Mouse (Mus musculus): Measurements from ENCODE around the gene Tlcd1.

- TF ChIP-seq GATA1 (IDR thresholded peaks at IDR 0.05; ENCODE audit: borderline replicate concordance, low read length) (no peak), FLI1 (IDR thresholded peaks at IDR 0.05; ENCODE audit: low read length) (no peak)
Observed at GRCm38 (mm10) chr11:78177437-78177836, 926 bp downstream of the Tlcd1 start.
